Mouse (Mus musculus): Measurements from ENCODE around the gene Aak1. TPM values are rescaled to one million over a fixed set of nuclear protein-coding genes. Genes with fewer than 3 reads are reported as not detected.

The Aak1 gene
- polyA plus RNA-seq, 1 experiment from 2014 or later: 7.3 TPM

GRCm38 (mm10) chr6:86822285-86823050, 26.8 kb upstream of the Aak1 start:
- peak overlapping the region; percentile 18 for H3K4me3 ChIP-seq (replicated peaks; ENCODE audit: low read depth, low read length)
- no peaks in the 10 kb centered on the region for H3K27me3 ChIP-seq (ENCODE audit: insufficient read depth, low read length)
- H3K4me1 ChIP-seq (replicated peaks; ENCODE audit: insufficient read depth, low read length): peaks cover 4% of the 10 kb centered on the region; the same call in 1 of the 2 replicates
- peak overlapping the region; percentile 53 for H3K4me2 ChIP-seq (ENCODE audit: low read length)
- peak; percentile 87 for DNase-seq (ENCODE audit: low spot score)
- WGBS: 5% methylated on average over 19 of the region's 19 CpGs
- H3K9ac ChIP-seq (ENCODE audit: low read depth, low read length): no peak overlapping the region
- no peak overlapping the region for H3K27ac ChIP-seq
- H3K36me3 ChIP-seq (ENCODE audit: insufficient read depth, low read length): no peaks in the 10 kb centered on the region
- no peak for TF ChIP-seq CTCF (IDR thresholded peaks at IDR 0.05; ENCODE audit: low read depth)
- peak; percentile 61 for ATAC-seq (replicated peaks; ENCODE audit: low FRiP score, low read depth)
- H3K9me3 ChIP-seq (replicated peaks; ENCODE audit: low read length): no peaks in the 10 kb centered on the region

DNA sequence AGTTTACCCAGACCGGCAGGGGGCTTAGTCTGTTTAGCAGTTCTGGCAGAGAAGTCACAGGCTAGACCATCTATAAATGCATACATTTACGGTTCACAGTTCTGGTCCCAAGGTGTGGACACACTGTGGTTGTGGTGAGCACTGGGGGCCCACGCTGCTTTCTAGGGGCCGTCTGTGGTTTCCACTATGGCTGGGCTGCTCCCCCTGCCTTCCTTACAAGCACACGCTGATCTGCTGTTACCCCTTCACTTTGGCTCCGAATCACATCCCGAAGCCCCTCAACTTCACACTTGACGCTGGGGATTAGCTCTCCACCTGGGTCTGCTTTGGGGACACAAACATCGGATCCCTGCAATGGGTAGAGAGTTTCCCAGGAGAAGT, 26.3 kb upstream of the Aak1 start:
- ATAC-seq (replicated peaks; ENCODE audit: low FRiP score, low read depth): no peak
- Histone ChIP-seq H3K9me3 (replicated peaks; ENCODE audit: low read length) (no peaks in the 10 kb centered on the region), H3K4me2 (ENCODE audit: low read length) (no peak overlapping the region), H3K9ac (ENCODE audit: low read depth, low read length) (no peak overlapping the region), H3K36me3 (ENCODE audit: insufficient read depth, low read length) (no peaks in the 10 kb centered on the region), H3K27me3 (ENCODE audit: insufficient read depth, low read length) (no peaks in the 10 kb centered on the region), H3K4me3 (replicated peaks; ENCODE audit: low read depth, low read length) (no peak overlapping the region), H3K27ac (no peak overlapping the region), H3K4me1 (replicated peaks; ENCODE audit: insufficient read depth, low read length) (peaks cover 4% of the 10 kb centered on the region; the same call in 1 of the 2 replicates)
- WGBS: 36% methylated on average over 9 of the region's 9 CpGs
- TF ChIP-seq CTCF (IDR thresholded peaks at IDR 0.05; ENCODE audit: low read depth): peak; percentile 16; the same call in 1 of the 2 replicates
- no peak for DNase-seq (ENCODE audit: low spot score)

- ATAC-seq (replicated peaks; ENCODE audit: low FRiP score, low read depth) (no peak), DNase-seq (ENCODE audit: low spot score) (no peak)
- Histone ChIP-seq H3K27ac (no peak overlapping the region), H3K9me3 (replicated peaks; ENCODE audit: low read length) (no peaks in the 10 kb centered on the region), H3K36me3 (ENCODE audit: insufficient read depth, low read length) (no peaks in the 10 kb centered on the region), H3K4me2 (ENCODE audit: low read length) (no peak overlapping the region), H3K4me3 (replicated peaks; ENCODE audit: low read depth, low read length) (no peak overlapping the region), H3K4me1 (replicated peaks; ENCODE audit: insufficient read depth, low read length) (peaks cover 4% of the 10 kb centered on the region; the same call in 1 of the 2 replicates), H3K27me3 (ENCODE audit: insufficient read depth, low read length) (no peaks in the 10 kb centered on the region), H3K9ac (ENCODE audit: low read depth, low read length) (no peak overlapping the region)
- no peak for TF ChIP-seq CTCF (IDR thresholded peaks at IDR 0.05; ENCODE audit: low read depth)
- WGBS: 41% methylated on average over 10 of the region's 10 CpGs
Observed at GRCm38 (mm10) chr6:86823824-86824223, 25.5 kb upstream of the Aak1 start.

DNA sequence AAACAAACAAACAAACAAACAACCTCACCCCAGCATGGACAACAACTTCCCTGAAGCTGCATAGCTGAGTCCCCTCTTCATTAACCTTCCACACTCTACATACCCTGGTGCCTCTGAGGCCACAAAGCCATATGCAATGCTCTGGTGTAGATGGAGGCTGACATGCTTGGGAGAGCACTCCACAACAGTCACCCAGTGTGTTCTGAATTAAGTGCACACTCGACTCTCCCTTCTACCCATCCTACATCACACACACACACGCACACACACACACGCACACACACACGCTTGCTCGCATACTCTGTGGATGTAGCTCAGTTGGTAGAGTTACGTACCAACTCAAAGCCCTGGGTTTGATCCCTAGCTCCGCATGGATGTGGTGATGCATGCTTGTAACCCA, 24.9 kb upstream of the Aak1 start:
- no peaks in the 10 kb centered on the region for H3K36me3 ChIP-seq (ENCODE audit: insufficient read depth, low read length)
- H3K4me1 ChIP-seq (replicated peaks; ENCODE audit: insufficient read depth, low read length): peaks cover 4% of the 10 kb centered on the region; the same call in 1 of the 2 replicates
- WGBS: 90% methylated on average over 7 of the region's 7 CpGs
- no peak for ATAC-seq (replicated peaks; ENCODE audit: low FRiP score, low read depth)
- no peak for TF ChIP-seq CTCF (IDR thresholded peaks at IDR 0.05; ENCODE audit: low read depth)
- H3K27me3 ChIP-seq (ENCODE audit: insufficient read depth, low read length): no peaks in the 10 kb centered on the region
- H3K4me3 ChIP-seq (replicated peaks; ENCODE audit: low read depth, low read length): no peak overlapping the region
- no peak for DNase-seq (ENCODE audit: low spot score)
- H3K4me2 ChIP-seq (ENCODE audit: low read length): no peak overlapping the region
- no peak overlapping the region for H3K9ac ChIP-seq (ENCODE audit: low read depth, low read length)
- H3K9me3 ChIP-seq (replicated peaks; ENCODE audit: low read length): no peaks in the 10 kb centered on the region
- H3K27ac ChIP-seq: no peak overlapping the region

DNA sequence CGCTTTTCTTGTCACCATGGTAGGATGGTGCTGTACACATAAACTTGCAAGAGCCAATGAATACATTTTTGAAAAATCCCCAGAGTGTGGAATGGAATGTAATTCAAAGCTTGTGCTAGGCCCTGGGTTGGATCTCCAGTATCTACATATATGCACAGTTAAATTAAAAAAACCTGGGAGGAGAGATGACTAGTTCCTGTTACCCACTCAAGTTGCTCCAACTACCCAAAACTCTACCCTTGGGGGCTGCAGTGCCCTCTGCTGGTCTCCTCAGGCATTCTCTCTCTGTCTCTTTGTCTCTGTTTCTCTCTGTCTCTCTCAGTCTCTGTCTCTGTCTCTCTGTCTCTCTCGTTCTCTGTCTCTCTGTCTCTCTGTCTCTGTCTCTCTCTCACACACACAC, 21.9 kb upstream of the Aak1 start:
- H3K4me3 ChIP-seq (replicated peaks; ENCODE audit: low read depth, low read length): no peak overlapping the region
- H3K27me3 ChIP-seq (ENCODE audit: insufficient read depth, low read length): no peaks in the 10 kb centered on the region
- no peak overlapping the region for H3K9ac ChIP-seq (ENCODE audit: low read depth, low read length)
- DNase-seq (ENCODE audit: low spot score) (no peak), ATAC-seq (replicated peaks; ENCODE audit: low FRiP score, low read depth) (no peak)
- H3K36me3 ChIP-seq (ENCODE audit: insufficient read depth, low read length): no peaks in the 10 kb centered on the region
- H3K4me2 ChIP-seq (ENCODE audit: low read length): no peak overlapping the region
- 87% methylated on average over 2 of the region's 2 CpGs for WGBS
- H3K4me1 ChIP-seq (replicated peaks; ENCODE audit: insufficient read depth, low read length): no peaks in the 10 kb centered on the region
- H3K27ac ChIP-seq: no peak overlapping the region
- TF ChIP-seq CTCF (IDR thresholded peaks at IDR 0.05; ENCODE audit: low read depth): peak; percentile 31; the same call in 1 of the 2 replicates
- H3K9me3 ChIP-seq (replicated peaks; ENCODE audit: low read length): no peaks in the 10 kb centered on the region

- WGBS: 96% methylated on average over 6 of the region's 6 CpGs
- H3K9ac ChIP-seq (ENCODE audit: low read depth, low read length): no peak overlapping the region
- DNase-seq (ENCODE audit: low spot score) (no peak), ATAC-seq (replicated peaks; ENCODE audit: low FRiP score, low read depth) (no peak)
- H3K9me3 ChIP-seq (replicated peaks; ENCODE audit: low read length): no peaks in the 10 kb centered on the region
- H3K4me1 ChIP-seq (replicated peaks; ENCODE audit: insufficient read depth, low read length): no peaks in the 10 kb centered on the region
- H3K27me3 ChIP-seq (ENCODE audit: insufficient read depth, low read length): no peaks in the 10 kb centered on the region
- no peak overlapping the region for H3K4me2 ChIP-seq (ENCODE audit: low read length)
- no peak overlapping the region for H3K27ac ChIP-seq
- no peak overlapping the region for H3K4me3 ChIP-seq (replicated peaks; ENCODE audit: low read depth, low read length)
- TF ChIP-seq CTCF (IDR thresholded peaks at IDR 0.05; ENCODE audit: low read depth): no peak
- H3K36me3 ChIP-seq (ENCODE audit: insufficient read depth, low read length): no peaks in the 10 kb centered on the region
Observed at GRCm38 (mm10) chr6:86829768-86830167, 19.5 kb upstream of the Aak1 start.

All from kidney, postnatal 0 days (tissue).